Mouse (Mus musculus): ENCODE measurements around the gene Xrra1.
"Not testable (repeated sequence)": the region's sequence is repeated elsewhere in the genome, so short reads cannot be mapped to it uniquely, and the experiment has no call there.

The Xrra1 gene

DNA sequence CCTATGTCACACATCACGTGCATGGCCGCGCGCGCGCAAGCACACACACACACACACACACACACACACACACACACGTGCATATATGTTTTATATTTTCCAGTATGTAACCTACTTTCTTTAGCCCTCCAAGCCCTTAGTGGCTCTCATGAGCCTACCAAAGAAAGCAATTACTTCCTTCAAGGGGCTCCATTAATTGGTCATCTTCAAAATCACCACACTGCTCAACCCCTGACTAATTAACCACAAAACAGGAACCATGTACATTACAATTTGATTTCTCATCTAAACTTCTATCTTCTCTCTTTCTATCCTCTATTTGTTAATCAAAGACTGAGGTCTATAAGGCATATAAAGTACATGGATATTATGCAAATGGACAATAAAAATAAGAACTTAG is 97.2 kb downstream of the Xrra1 start:
- DNase-seq: no peak

GRCm38 (mm10) chr7:99957226-99957965 is 98.5 kb downstream of the Xrra1 start:
- DNase-seq: no peak

DNA sequence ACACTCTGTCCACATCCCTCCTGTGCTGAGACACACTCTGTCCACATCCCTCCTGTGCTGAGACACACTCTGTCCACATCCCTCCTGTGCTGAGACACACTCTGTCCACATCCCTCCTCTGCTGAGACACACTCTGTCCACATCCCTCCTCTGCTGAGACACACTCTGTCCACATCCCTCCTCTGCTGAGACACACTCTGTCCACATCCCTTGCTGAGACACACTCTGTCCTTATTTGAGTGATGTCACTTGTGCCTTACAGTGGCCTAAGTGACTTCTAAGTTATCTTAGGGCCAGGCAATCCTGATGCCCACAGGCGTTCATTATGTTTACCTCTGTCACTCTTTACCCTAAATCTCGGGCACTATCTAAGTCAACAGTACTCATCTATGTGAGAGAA is 101.7 kb downstream of the Xrra1 start:
- not testable (repeated sequence) for DNase-seq

DNA sequence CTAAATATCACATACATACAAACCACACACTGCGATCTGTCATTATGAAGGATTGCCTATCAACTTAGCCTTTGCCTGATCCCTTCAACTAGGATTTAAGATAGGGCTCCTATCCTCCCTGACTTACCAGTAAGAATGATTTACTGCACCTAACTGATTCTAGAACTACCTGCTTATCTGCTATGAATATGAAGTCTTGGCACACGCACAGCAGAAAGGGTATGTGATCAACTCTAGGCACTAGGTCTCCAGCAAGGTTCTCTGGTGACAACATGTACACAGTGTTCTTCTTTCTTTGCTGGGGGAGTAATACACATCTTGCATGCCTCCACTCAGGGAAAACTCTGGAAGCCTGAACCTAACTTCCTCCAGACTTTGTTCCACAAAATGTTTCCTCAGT is 102.6 kb downstream of the Xrra1 start:
- no peak for DNase-seq

DNA sequence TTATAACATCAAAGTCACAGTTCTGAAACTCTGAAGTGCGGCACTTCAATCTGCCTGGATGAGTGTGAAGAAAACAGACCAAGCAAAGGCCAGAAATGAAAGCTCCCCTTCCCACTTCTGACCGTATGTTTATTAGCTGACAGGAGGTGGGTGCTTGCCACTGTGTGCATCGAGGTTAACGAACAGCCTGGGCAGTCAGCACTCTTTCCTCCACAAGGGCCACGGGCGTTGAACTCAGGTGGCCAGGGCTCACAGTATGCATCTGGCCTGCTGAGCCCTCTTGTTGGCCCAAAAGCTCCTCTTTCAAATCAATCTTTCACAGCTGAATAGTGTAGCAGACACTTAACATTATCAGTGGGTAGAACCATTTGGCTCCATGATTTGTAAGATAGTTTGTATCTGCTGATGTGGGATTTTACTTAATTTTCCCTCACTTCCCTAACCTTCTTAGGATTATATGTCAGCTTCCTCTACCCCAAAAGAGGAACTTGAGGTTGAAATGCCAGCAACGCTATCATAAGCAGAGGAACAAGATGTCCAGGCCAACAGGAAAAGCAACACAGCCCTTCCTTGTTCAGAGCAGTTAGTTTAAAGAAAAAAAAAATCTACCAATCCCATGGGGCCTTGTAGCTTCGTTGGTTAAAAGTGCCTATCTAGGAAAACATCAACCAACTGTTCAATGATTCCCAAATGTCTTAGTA is 103.8 kb downstream of the Xrra1 start:
- no peak for DNase-seq

- no peak for DNase-seq
Observed at GRCm38 (mm10) chr7:99963237-99963860, 104.4 kb downstream of the Xrra1 start.

DNA sequence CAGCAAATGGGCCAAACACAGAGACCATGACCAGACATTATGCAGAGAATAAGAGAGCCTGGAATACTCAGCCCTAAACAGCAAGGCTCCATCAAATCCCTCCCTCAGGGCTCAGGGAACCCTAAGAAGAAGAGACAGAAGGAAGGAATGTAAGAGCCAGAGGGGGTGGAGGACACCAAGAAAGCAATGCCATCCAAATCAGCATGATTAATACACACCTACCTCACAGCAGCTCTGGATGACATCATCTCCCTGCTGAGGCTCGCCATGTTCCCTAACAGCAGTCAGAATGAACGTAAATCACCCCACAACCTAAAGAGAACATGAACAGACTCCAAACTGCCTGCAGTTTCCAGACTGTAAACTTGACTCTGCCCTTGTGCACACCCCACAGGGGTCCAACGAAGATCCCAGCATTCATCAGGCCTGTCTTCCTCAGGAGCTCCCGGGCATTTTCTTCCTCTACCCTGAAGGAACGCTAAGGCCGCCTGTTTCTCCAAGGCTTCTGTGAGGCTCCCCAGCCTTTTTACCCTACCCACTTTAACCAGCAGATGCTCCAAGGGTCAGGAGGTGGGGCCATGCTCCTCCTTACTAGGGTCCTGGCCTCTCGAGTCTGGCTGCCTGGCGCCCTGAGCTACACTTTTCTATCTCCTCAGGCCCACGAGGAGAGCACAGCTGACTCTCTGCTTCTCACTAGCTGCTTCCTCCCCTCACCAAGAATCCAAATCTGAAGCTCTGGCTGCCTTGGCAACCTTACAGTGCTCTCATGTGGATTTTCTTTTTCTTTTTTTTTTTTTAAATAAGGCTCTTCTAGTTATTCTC is 106.3 kb downstream of the Xrra1 start:
- peak; percentile 27 to 49 for DNase-seq

DNA sequence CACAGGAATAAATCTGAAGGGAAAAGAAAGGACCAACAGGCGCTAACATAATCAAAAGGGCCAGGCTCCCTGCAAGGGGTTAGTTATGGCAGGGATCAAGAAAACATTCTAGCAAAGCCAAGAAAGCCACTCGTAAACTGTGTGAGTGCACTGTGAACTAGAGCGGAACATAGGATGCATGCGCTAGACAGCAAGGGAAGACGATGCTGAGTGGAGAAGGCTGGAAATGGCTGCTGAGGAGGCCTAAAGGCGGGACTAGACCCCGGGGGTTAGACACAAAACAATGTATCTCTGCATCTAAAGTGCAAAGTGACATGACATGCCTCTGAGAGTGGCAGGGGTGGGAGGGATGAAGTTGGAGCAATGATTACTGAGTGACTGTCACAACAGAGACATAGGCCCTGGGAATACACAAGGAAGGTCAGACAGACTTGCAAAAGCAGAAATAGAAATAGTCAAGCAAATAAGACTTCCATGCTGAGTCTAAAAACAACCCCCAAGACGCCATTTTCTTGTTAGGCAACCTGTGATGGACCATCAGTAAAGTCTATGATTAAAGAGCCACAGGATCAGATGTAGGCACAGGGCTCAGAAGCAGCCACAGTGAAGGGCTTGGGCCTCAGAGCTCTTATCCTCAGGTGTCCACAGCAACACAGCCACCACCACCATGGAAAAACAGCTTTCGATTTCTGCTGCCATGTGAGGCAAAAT is 107.2 kb downstream of the Xrra1 start:
- no peak for DNase-seq
